Comparison of ENCODE assay signal across 8 mouse cellular contexts in the genomic region with DNA sequence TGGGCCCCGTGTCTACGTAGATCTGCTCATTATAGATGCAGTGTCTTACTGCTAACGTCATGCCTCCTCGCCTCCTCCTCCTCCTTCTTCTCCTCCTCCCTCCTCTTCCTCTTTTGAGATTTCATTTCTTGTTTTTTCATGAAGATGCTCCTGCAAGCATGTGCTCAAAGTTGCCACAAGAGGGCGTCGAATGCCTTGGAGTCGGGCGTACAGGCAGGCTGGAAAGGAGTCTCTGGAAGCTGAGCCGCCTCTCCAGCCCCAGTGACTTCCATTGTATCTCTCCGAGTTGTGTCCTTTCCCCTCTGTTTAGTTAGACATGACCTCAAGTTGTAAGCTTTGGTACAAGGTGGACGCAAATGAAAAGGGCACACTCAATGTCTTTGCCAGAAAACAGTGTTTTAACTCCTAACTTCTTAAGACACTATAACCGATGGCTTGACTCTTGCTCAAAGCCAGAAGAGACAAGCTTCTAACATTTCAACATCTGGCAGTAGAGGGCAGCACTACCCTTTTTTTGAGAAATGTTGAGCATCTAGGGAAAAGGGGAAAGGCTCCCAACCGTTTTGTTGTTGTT. TPM values are rescaled to one million over a fixed set of nuclear protein-coding genes. Genes with fewer than 3 reads are reported as not detected.
A peak's percentile ranks its signal among the peaks of the same experiment; 100 is the strongest.
DNase-seq lines count a peak whose midpoint lies in the region; ATAC-seq and TF ChIP-seq lines count a peak whose summit lies in the region.

No protein-coding gene starts in this region.

- H3K27me3 ChIP-seq in intestine, embryonic 14.5 days (replicated peaks; ENCODE audit: control insufficient read depth, insufficient read depth, low read length): no peaks in the 10 kb centered on the region
- 0 out of 2 replicates have a peak, but pooled peaks cover 10% of the 10 kb centered on the region for H3K27me3 ChIP-seq in limb, embryonic 10.5 days (ENCODE audit: low read depth, poor library complexity, severe bottlenecking)
- H3K27me3 ChIP-seq in midbrain, embryonic 13.5 days: peaks cover 17% of the 10 kb centered on the region; the same call in 1 of the 2 replicates
- peaks cover 4% of the 10 kb centered on the region; the same call in 1 of the 2 replicates for H3K27me3 ChIP-seq in small intestine, adult 2 months (ENCODE audit: control insufficient read depth, insufficient read depth, low read length)

- peak overlapping the region; percentile 52 for H3K4me2 ChIP-seq in intestine, embryonic 14.5 days (ENCODE audit: low read length)
- H3K4me2 ChIP-seq in midbrain, embryonic 13.5 days (replicated peaks): peak overlapping the region; percentile 48

- H3K36me3 ChIP-seq in intestine, embryonic 14.5 days (ENCODE audit: control insufficient read depth, insufficient read depth, low read length): no peaks in the 10 kb centered on the region
- no peaks in the 10 kb centered on the region for H3K36me3 ChIP-seq in limb, embryonic 10.5 days
- H3K36me3 ChIP-seq in midbrain, embryonic 13.5 days: no peaks in the 10 kb centered on the region
- no peaks in the 10 kb centered on the region for H3K36me3 ChIP-seq in small intestine, adult 2 months (ENCODE audit: control insufficient read depth, insufficient read depth, low read length)

- H3K4me3 ChIP-seq in intestine, embryonic 14.5 days (ENCODE audit: low read depth, low read length): peak overlapping the region; percentile 19
- peak overlapping the region; percentile 34 for H3K4me3 ChIP-seq in limb, embryonic 10.5 days
- H3K4me3 ChIP-seq in midbrain, embryonic 13.5 days (replicated peaks): peak overlapping the region; percentile 13; the same call in 1 of the 2 replicates
- H3K4me3 ChIP-seq in small intestine, adult 2 months (ENCODE audit: low read depth, low read length): no peak overlapping the region

- no peaks in the 10 kb centered on the region for H3K9me3 ChIP-seq in intestine, embryonic 14.5 days (ENCODE audit: control insufficient read depth, low read length)
- no peaks in the 10 kb centered on the region for H3K9me3 ChIP-seq in limb, embryonic 10.5 days (replicated peaks)
- H3K9me3 ChIP-seq in midbrain, embryonic 13.5 days: no peaks in the 10 kb centered on the region

- H3K9ac ChIP-seq in intestine, embryonic 14.5 days (ENCODE audit: low read length): no peak overlapping the region
- no peak overlapping the region for H3K9ac ChIP-seq in midbrain, embryonic 13.5 days (replicated peaks)

- ATAC-seq in intestine, embryonic 14.5 days (replicated peaks; ENCODE audit: low FRiP score, low TSS enrichment, low read depth): peak; percentile 63
- peak; percentile 90 for ATAC-seq in midbrain, embryonic 13.5 days

- WGBS in intestine, embryonic 14.5 days: 2% methylated on average over 13 of the region's 13 CpGs
- WGBS in limb, embryonic 10.5 days: 4% methylated on average over 13 of the region's 13 CpGs
- WGBS in midbrain, embryonic 13.5 days: under 1% methylated on average over 13 of the region's 13 CpGs
- 2% methylated on average over 13 of the region's 13 CpGs for WGBS in small intestine, adult 2 months

- peaks cover 9% of the 10 kb centered on the region for H3K4me1 ChIP-seq in intestine, embryonic 14.5 days (replicated peaks; ENCODE audit: control insufficient read depth, insufficient read depth, low read length)
- peaks cover 5% of the 10 kb centered on the region for H3K4me1 ChIP-seq in limb, embryonic 10.5 days
- peaks cover 4% of the 10 kb centered on the region for H3K4me1 ChIP-seq in midbrain, embryonic 13.5 days (replicated peaks)
- H3K4me1 ChIP-seq in small intestine, adult 2 months (ENCODE audit: control insufficient read depth, insufficient read depth, insufficient read length, low read length): peaks cover 2% of the 10 kb centered on the region; the same call in 1 of the 2 replicates

- DNase-seq in left cerebral cortex, adult 18-20 months (ENCODE audit: low spot score in 2 of 2): peak; percentile 71 to 74
- no peak for DNase-seq in left cerebral cortex, adult 11 months (ENCODE audit: low spot score)
- peak; percentile 95 for DNase-seq in embryo, embryonic 10.5 days (ENCODE audit: low spot score)
- DNase-seq in gastrocnemius, postnatal 25 days: peak; percentile 65
- peak; percentile 86 for DNase-seq in intestine, embryonic 14.5 days (ENCODE audit: low spot score)
- peak; percentile 83 for DNase-seq in limb, embryonic 10.5 days (ENCODE audit: low spot score)

- no peak overlapping the region for H3K27ac ChIP-seq in intestine, embryonic 14.5 days (ENCODE audit: low read depth)
- no peak overlapping the region for H3K27ac ChIP-seq in limb, embryonic 10.5 days
- no peak overlapping the region; the same call in 1 of the 2 replicates for H3K27ac ChIP-seq in midbrain, embryonic 13.5 days
- peak overlapping the region; percentile 54; the same call in 1 of the 2 replicates for H3K27ac ChIP-seq in small intestine, adult 2 months (ENCODE audit: insufficient read depth, low read depth, low read length)

- TF ChIP-seq CTCF in small intestine, adult 2 months (IDR thresholded peaks at IDR 0.05; ENCODE audit: extremely low read depth, insufficient read length, insufficient replicate concordance, low read depth, low read length): peak; percentile 90

- TF ChIP-seq POLR2A in small intestine, adult 2 months (IDR thresholded peaks at IDR 0.05; ENCODE audit: low read depth, low read length): no peak

RNA-seq across cellular contexts. Expression of gene Got1, which starts 5.9 kb away (rescaled TPM):
- 100 to 1,000 TPM; 407 to 417 TPM for total RNA-seq in left cerebral cortex, adult 18-20 months (2021)
- 100 to 1,000 TPM; 350 to 495 TPM for total RNA-seq in gastrocnemius, postnatal 25 days (2021)
- 33.2 and 35.8 TPM in 2 replicates for polyA plus RNA-seq in intestine, embryonic 14.5 days (2014; fragmentation: Nextera tagmentation; extraction: Ambion mirVana)
- 53.9 and 64.8 TPM in 2 replicates for polyA plus RNA-seq in limb, embryonic 10.5 days (2016; fragmentation: Nextera tagmentation; extraction: Ambion mirVana)
- polyA plus RNA-seq in midbrain, embryonic 13.5 days (2015; fragmentation: Nextera tagmentation; extraction: Ambion mirVana): 67.3 and 73.2 TPM in 2 replicates
- polyA plus RNA-seq in small intestine, adult 2 months (2012; rRNA removed): 36.0 and 41.3 TPM in 2 replicates
